Mouse (Mus musculus) retina, adult 2 months (tissue): ENCODE results near the gene Snx21.

Source experiments
- DNase-seq: peaks from one replicate; pipeline ENCODE4 v3.0.0-alpha.2; 2012; ENCODE audit warnings: low read depth, low spot score

Gene Snx21

DNA sequence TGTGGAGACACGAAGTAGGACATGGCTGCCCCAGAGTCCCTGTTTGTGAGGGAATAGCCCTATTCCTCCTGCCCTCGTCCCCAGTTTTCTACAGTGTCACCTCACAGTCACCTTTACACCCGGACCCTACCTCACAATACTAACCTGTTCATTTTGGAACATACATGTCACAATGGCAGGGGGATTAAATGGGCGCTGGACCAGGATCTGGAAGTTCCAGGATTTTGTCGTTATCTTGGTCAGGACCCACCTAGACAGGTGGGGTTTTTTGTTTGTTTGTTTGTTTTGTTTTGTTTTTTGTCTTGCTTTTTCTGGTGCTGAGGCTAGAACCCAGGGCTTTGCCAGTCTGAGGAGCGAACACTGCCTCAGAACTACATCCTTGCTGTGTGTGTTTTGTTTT, 42.8 kb downstream of the Snx21 start, which contains the start of gene Spata25:
Gene Spata25, minus strand, starts transcription at position 101 of the 400 bp plus-strand sequence.
- DNase-seq = no peak

DNA sequence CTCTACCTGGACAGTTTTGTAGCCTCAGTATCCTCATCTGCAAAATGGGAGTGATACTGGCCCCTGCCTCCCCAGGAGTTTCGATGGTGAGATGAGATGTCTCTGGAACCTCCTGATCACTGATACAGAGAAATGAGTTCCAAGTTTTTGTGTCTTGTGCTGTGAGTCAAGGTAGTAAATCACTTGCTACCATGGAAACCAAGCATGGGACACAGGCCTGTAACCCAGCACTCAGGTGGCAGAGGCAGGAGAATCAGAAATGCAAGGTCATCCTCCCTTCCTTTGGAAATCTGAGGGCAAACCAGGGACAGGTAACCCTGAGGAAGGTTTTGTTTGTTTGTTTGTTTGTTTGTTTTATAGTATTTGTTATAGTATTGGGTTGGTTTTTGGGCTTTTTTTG, 43.5 kb downstream of the Snx21 start:
- no peak for DNase-seq

DNA sequence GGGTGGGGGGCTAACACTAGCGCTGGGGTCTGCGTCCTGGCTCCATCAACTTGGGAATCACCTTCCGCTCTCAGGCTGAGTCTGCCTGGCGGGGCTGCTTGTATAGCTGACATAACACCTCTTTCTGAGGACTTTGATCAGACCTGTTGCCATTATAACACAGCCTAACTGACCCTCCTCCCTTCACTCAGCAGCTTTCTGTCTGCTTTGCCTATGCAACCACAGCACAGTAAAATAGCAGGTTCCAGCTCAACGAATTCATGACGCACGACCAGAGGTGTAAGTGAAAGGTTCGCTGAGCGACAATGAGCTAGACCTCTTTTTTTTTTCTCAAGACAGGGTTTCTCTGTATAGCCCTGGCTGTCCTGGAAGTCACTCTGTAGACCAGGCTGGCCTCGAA, 45.4 kb downstream of the Snx21 start:
- DNase-seq = no peak

DNA sequence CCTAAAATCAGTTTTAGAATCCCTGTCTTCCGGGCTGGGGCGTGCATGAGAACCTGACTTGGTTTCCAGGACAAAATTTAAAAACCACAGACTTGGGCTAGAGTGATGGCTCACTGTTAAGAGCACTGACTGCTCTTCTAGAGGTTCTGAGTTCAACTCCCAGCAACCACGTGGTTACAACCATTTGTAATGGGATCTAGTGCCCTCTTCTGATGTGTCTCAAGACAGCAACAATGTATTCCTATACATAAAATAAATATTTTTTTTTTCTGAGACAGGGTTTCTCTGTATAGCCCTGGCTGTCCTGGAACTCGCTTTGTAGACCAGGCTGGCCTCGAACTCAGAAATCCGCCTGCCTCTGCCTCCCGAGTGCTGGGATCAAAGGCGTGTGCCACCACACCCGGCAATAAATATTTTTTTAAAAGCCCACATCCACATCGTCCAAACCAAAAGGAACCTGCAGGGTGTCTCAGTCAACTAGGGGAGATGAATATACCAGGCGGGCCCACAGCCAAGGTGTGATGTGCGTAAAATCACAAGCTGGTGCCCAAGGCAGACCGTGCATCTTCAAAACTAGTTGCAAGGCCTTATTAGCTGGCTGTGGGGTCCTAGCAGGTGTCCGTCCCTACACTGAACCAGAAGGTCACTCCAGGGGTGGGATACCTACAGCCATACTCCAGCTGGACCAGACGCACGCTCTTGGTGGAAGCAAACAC, 46.6 kb downstream of the Snx21 start:
- DNase-seq = no peak

DNA sequence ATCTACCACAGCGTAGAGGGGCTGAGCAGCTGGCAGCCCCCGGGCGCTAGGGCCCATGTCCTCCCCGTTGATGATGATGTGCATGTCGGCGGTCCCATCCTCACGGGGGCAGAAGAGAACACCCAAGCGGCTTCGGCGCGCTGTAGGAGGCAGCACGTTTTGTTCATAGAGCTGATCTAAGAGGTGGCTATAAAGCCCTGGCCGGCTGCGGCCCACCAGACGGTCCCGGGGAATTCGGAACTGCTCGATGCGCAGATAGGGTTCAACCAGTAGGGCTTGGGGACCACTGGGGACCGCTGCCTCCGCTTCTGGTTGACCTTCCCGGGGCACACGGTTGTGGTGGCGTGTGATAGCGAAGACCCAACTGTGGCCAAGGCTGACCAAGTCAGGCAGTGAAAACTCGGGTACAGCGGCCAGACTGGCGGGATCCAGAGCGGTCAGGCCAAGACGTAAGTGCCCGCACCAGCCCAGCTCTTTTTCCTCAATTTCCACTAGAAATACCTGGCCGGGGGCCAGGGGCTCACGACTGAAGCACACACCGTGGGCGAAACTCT, 47.2 kb downstream of the Snx21 start, which contains the start of gene Ctsa:
Gene Ctsa, plus strand, starts transcription at position 126 of the 554 bp plus-strand sequence.
- DNase-seq = peak; percentile 43

DNA sequence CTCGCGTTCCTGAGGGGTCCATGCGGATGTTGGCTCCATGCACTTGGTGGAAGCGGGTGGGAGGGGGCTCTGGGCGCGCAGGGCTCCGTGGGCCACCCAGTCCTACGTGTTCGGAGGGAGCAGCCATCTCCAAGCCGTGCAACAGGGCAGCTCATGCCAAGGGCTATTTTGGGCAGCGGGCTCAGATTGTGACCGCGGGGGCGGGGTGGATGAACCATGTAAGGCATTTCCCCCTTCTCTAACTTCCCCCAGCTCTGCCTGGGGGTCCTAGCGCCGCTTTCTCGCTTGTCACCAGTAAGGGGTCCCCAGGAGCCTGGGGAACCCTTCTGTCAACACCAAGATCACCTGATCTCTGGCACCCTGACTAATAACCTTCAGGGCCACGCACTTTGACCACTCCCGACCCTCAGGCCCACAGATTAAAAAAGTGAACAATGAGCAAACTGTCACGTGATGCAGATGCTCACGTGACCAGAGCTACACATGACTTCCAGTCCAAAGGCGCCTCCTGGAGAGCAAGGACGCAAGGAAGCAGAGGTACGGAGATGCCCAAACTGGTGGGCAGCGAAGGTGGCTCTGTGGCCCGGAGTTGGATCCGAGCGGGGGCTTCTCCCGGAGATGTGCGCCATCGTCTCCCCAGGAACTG, 47.8 kb downstream of the Snx21 start, which contains the start of gene Neurl2:
Gene Neurl2, minus strand, starts transcription at position 143 of the 646 bp plus-strand sequence.
- peak; percentile 92 for DNase-seq

DNA sequence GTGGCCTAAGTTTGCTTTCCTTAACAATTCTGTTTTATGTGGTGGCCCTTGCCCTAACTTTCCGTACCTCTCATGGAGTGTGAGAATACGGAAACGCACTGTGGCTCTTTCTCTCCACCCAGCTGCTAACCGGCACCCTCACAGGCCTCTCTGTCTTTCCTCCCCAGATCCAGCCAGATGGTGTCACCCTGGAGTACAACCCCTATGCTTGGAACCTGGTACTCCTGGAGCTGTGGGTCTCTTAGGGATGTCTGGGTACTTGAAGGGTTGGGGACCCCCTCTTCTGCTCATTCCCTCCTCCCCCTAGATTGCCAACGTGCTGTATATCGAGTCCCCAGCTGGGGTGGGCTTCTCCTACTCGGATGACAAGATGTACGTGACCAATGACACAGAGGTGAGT, 48.9 kb downstream of the Snx21 start:
- no peak for DNase-seq

DNA sequence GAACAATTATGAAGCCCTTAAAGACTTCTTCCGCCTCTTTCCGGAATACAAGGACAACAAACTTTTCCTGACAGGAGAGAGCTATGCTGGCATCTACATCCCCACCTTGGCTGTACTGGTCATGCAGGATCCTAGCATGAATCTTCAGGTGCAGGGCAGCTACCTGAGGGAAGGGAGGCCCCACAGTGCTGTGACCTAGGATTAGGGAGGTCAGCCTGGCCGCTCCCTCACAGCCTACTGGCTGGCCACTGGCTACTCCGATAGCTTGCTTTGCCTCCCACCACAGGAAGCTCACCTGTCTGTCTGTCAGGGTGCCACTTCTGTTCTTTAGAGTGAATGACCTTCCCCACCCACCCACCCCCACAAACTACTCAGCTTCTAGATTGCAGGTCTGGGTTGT, 49.5 kb downstream of the Snx21 start:
- no peak for DNase-seq
